Mouse (Mus musculus) thymus, adult 18-20 months (tissue): ENCODE measurements around the gene Ahsg.

ENCODE experiments used
- DNase-seq, 2 experiments: peaks; one replicate each; pipeline ENCODE4 v3.0.0; 2022; ENCODE audit warnings: mixed read lengths in 2 of 2

The Ahsg gene

DNA sequence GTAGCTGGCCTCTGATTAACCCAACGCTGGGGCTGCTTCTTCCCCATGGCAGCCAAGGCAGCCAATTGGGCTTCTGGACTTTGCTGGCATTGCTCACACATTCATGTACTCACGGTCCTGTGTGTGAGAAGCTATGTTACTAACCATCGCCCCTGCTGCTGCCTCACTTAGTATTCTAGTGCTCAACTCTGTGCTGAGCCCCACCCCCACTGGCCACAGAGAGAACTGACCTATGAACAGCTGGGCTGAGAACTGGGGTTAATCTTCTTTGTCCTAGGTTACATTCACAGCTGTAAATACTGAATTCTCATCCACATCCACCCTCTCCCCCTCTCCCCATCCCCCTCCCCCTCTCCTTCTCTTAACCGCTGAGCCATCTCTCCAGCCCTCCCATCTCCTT, 2.2 kb upstream of the Ahsg start:
- DNase-seq, result no peak

DNA sequence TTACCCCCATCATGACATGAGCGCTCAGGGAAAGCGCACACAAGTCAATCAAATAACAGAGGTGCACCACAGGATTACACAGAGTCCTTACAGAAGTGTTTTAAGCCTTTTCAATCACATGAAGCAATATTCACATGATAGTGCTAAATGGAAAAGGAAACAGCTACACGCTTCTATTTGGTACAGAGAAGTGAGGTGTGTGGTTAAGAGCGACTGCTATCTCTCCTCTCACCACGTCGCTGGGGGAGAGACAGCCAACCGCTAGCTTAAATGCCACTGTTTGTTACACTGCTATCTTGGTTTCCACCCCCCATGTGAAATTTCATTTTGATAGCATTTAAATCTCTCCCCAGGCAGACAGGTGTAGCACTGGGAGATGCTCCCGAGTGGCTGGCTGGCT, 1.4 kb upstream of the Ahsg start:
- DNase-seq, result no peak

DNA sequence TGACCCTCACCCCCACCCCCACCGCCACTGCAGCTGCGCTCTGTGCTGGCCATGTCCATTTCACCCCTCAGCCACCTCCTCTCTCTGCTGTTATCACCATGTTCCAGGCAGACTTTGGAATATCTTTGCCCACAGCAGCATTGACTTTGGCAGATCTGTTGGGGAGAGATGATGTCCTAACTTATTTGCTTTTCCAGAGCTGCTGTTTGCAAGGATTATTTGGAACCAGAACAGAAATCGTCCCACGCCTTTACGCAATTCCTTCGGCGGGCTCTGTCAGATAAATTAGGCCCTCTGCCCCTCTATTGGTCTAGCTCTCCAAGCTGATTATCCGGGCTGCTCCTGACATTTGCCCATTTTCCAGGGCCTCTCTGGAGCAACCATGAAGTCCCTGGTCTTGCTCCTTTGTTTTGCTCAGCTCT, 667 bp downstream of the Ahsg start:
- DNase-seq, result no peak

DNA sequence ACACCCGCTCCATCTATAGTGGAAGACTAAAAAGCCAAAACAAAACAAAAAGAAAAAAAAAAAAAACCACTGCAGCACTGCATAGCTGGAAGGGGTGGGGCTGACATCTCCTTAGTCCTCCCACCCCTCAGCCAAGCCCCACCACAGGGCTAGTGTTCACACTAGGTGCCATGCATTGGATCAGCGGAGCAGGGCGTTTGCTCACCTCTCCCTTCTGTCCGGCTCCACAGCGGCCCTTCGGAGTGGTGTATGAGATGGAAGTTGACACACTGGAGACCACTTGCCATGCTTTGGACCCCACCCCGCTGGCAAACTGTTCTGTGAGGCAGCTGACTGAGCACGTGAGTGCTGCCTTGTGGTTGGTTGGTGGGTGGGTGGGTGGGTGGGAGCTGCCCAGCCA, 3.0 kb downstream of the Ahsg start:
- no peak for DNase-seq

DNA sequence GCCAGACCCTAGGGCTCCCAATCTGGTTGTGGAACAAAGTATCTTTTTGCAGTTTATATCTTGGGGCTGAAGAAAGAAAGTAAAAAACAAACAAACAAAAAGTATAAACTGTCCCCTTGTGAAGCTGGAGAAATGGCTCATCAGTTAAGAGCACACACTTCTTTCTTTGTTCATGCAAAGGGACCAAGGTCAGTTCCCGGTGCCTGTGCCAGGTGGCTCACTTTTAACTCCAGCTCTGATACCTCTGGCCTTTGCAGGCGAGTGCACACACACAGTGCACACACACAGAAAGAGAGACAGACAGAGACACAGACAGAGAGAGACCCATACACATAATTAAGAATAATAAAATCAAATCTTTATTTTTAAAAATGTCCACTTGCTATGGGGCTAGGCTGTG, 5.5 kb downstream of the Ahsg start:
- DNase-seq, result no peak

GRCm38 (mm10) chr16:22899346-22899745, 8.3 kb downstream of the Ahsg start:
- no peak for DNase-seq

DNA sequence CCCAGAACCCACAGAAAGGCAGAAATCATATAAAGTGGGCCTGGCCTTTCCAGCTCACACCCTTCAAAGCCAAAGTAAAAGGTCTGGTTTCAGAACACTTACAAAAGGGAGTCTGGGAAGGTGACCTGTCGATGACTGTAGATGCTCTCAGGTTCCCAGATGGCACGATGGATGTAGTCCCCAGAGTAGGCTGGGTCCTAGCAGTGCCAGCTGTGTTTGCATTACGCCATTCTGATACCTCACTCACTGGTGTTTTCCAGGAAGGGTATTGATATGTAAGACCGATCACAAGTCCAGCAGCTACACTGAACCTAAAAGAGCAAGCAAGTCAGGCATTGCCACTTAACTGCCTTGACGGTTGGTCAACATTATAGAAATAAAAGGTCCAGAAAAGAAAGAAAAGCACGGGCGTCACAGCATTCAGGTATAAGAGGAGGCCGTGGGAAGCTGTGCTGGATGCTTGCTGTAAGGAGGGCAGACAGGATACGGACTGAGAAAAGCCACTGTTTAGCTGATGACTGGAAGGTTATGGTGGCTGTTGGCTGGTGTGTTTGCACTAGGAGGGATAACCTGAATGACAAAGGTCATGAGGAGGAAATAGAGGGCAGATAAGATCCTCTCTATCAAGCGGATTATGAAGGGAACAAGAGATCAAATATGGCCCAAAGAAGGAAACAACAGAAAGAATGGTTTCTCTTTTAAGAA, 8.9 kb downstream of the Ahsg start:
- DNase-seq, result no peak

DNA sequence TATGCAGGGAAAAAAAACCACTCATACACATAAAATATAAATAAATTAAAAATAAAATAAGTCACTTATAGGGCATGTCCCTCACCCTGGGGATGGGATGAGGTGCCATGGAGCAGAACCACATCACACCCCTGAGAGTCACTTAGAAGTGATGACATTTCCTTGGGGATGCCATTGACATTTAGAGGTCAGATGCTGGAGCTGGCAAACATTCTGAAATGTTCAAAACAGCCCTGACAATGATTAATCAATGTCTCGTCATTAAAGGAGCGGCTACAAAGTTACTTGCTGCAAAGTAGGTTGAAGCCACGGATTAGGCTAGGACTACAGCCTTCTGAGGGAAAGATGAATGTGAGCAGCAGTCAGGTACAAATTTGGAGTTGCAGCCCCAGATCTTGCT, 10.2 kb downstream of the Ahsg start:
- DNase-seq, result no peak

- DNase-seq, result no peak
Observed at GRCm38 (mm10) chr16:22909290-22909689, 18.2 kb downstream of the Ahsg start.

GRCm38 (mm10) chr16:22911986-22912385, 20.9 kb downstream of the Ahsg start:
- DNase-seq, result no peak

- no peak for DNase-seq
Observed at GRCm38 (mm10) chr16:22912886-22913285, 21.8 kb downstream of the Ahsg start.

DNA sequence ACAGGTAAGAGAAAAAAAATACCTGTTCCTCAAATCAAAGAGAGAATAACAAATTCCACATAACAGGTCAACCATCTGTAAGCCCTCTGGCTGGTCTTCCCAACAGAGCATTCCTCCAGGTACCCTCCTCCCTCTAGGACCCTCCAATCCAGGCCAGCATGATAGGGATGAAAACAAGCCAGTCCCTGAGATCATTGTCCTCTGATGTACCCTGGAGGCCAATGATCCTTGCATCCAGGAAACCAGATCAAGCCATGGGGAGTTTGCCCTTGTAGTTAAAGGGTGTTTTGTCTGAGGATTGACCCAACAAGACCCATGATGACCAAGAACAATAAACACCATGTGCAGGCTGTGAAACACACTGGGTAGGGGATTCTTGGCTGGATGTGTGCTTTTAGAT, 23.2 kb downstream of the Ahsg start:
- DNase-seq, result no peak

DNA sequence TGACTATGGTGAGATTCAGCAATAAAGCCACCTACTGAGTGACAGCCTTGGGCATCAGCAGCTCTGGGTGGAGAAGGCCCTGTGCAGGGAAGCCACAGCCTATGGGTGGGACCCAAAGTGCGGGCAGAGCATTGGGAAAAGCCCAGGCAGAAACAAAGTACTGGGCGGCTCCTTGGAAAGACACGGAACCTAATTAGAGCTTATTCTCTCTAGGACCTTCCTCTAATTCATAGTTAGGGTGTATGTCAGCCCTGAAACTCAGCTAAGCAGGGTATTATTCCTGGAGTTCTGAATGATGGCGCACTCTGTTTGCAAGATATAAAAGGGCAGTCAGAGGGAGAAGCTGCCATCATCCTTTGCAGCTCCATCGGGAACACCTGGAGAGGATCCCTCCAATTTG, 27.0 kb downstream of the Ahsg start, which contains the start of gene Fetub:
Fetub (plus strand) TSS at position 301 of the 400 bp plus-strand sequence.
- no peak for DNase-seq

DNA sequence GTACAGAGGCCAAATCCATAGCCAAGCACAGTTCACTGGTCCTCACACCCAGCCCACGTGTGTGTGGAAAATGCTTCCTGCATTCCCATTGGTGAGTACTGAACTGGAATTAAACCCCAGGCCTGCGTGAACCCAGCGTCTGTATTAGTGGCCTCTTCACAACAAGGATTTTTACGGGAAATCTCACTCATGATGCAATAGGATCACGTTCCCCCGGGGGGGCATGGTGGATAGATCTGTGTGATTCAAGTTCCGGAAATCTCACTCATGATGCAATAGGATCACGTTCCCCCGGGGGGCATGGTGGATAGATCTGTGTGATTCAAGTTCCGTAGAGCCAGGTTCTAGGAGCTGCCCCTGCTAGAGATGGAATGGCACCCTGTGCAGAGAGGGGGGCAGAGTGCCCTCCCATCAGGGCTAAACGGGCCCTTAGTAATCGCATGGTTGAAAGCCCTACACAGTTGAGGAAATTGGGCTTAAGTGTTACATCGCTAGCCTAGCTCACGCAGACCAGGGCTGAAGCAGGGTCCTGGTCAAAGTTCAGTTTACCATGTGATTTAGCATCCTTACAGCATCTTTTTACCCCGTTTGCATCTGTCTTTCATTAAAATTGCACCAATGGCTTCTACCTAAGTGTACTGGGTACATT, 27.7 kb downstream of the Ahsg start:
- DNase-seq, result no peak

- no peak for DNase-seq
Observed at GRCm38 (mm10) chr16:22919971-22920854, 29.1 kb downstream of the Ahsg start.

- no peak for DNase-seq
Observed at GRCm38 (mm10) chr16:22921761-22922160, 30.7 kb downstream of the Ahsg start.

DNA sequence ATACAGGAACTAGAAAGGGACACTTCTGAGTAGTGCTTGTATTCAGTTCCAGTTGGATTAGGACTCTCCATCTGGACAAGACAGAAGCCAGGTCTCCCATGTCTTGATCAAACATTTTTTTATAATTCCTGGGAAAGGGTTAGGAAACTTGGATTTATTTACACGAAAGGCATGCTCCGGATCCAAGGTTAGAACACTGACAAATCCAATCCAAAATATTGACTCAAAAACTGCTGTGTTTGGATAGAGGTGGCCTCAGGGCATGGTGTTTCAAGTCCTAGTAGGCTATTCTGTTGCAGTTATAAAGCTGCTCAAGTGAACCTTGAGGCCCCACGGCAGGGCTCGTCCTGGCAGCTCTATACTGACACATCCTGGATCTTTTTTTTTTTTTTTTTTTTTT, 31.4 kb downstream of the Ahsg start:
- DNase-seq, result no peak

DNA sequence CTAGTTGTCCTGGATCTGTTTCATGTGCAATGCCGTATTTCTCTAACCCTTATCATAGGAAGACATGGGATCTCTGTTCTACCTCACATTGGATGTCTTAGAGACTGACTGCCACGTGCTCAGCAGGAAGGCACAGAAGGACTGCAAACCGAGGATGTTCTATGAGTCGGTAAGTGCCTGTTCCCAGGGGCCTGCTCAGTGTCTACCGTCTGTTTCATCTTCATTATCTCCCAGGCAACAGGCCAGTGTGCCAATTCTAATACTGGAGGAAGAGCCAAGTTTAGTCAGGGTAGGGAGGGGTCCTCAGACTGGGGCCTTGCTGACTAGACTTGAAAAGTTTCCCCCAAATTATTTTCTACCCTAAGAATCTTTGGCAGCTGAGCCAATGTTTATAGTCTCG, 38.5 kb downstream of the Ahsg start:
- no peak for DNase-seq

GRCm38 (mm10) chr16:22931431-22932200, 40.5 kb downstream of the Ahsg start:
- no peak for DNase-seq

GRCm38 (mm10) chr16:22937631-22938030, 46.6 kb downstream of the Ahsg start:
- DNase-seq, result no peak

GRCm38 (mm10) chr16:22938541-22938940, 47.5 kb downstream of the Ahsg start:
- no peak for DNase-seq

DNA sequence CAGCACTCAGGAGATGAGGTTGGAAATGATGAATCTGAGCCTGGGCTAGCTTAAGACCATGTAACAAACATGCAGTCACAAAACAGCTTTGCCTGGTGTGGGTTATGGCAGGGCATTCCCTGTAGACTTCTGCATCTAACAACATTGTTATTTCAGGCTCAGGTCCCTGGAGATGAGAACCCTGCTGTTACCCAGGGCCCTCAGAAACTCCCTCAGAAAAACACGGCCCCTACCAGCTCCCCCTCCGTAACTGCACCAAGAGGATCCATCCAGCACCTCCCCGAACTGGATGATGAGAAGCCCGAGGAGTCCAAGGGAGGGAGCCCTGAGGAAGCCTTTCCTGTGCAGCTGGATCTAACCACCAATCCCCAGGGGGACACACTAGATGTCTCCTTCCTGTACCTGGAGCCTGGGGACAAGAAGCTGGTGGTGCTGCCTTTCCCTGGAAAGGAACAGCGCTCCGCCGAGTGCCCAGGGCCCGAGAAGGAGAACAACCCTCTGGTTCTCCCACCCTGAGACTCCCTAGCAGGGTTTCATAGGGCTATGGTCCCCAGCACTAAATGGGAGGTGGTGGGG, 48.1 kb downstream of the Ahsg start:
- no peak for DNase-seq
